Mouse (Mus musculus): Measurements from ENCODE around the gene Ets1. TPM values are rescaled to one million over a fixed set of nuclear protein-coding genes. Genes with fewer than 3 reads are reported as not detected.

Gene Ets1
- polyA plus RNA-seq, 1 experiment, result 34.5 TPM

DNA sequence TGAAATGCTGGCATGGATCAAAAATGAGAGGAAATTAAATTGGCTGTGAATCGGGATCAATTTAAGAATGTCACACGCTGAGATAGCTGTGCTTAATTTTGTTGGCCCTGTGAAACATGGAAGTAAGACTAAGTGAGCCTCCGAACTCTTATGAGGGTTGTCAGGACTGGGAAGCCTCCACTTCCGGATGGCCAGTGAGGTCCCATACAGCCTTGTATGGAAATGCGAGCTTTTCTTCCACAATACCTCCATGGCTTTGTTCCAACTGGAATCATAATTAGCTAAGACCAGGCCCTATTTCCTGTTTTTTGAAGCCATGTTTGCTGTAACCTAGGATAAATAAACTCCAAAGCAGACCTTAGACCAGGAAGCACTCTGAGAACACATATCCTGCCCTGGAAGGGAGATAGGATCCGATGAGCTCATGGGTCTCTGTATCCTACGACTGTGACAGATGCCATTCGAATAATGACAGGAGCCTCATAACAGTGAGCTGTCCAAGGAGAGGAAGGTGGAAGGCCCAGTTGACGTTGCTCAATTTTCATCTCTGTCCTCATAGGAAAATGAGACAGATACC, 17.4 kb upstream of the Ets1 start:
- 84% methylated on average over 9 of the region's 9 CpGs for WGBS
- H3K4me1 ChIP-seq (ENCODE audit: control insufficient read depth, insufficient read depth, low read length), result peaks cover 3% of the 10 kb centered on the region
- H3K4me3 ChIP-seq (replicated peaks; ENCODE audit: control insufficient read depth, low read depth, low read length), result no peak overlapping the region
- TF ChIP-seq CTCF (IDR thresholded peaks at IDR 0.05; ENCODE audit: control insufficient read depth, insufficient read depth, low read length) (no peak), POLR2A (IDR thresholded peaks at IDR 0.05; ENCODE audit: borderline replicate concordance, control insufficient read depth, low read depth, low read length) (no peak)
- H3K27ac ChIP-seq (ENCODE audit: control insufficient read depth, insufficient read depth, low read depth, low read length, poor library complexity), result no peak overlapping the region

DNA sequence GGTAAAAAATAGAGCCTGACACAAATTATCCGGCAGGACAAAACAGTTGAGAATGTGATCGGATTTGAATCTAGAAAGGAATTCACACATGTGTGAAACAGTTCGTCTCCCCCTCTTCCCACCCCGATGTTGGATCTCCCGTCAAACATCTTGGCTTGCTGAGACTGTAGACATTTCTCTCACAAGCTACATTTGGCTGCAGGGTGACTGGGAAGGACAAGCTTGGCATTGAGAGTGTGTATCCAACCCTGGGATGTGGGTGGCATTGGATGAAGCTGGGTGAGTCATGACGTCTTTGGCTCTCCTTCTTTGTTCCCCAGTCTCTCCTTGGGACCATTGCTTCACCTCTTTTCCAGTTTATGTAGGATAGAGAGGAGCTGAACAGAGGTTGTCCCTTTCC, 16.4 kb upstream of the Ets1 start:
- WGBS, result 83% methylated on average over 6 of the region's 6 CpGs
- H3K4me3 ChIP-seq (replicated peaks; ENCODE audit: control insufficient read depth, low read depth, low read length), result no peak overlapping the region

DNA sequence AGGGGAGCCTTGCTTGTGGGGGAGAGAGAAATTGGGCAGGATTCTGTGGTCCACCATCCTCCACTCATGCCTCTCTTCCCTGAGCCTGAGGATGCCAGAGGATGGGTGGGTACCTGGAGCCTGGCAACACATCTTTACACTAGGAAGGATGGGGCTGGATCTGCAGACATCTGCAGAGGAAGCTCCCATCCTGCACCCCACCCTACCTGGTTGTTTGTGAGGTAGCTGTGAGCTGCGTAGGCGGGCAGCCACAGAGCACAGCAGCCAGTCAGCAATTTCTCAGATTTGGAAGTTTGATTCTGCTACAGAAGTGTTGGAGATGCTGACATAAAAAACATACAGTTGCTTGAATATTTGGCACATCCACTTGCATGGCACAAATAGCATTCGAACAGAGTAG, 15.6 kb upstream of the Ets1 start:
- Histone ChIP-seq H3K4me1 (ENCODE audit: control insufficient read depth, insufficient read depth, low read length) (no peaks in the 10 kb centered on the region; the same call in 1 of the 2 replicates), H3K4me3 (replicated peaks; ENCODE audit: control insufficient read depth, low read depth, low read length) (no peak overlapping the region), H3K27ac (ENCODE audit: control insufficient read depth, insufficient read depth, low read depth, low read length, poor library complexity) (no peak overlapping the region)
- WGBS, result 89% methylated on average over 3 of the region's 3 CpGs
- TF ChIP-seq POLR2A (IDR thresholded peaks at IDR 0.05; ENCODE audit: borderline replicate concordance, control insufficient read depth, low read depth, low read length), result no peak
- TF ChIP-seq CTCF (IDR thresholded peaks at IDR 0.05; ENCODE audit: control insufficient read depth, insufficient read depth, low read length), result no peak

More for the DNA sequence above, 16.4 kb upstream of the Ets1 start:
- TF ChIP-seq POLR2A (IDR thresholded peaks at IDR 0.05; ENCODE audit: borderline replicate concordance, control insufficient read depth, low read depth, low read length) (no peak), CTCF (IDR thresholded peaks at IDR 0.05; ENCODE audit: control insufficient read depth, insufficient read depth, low read length) (no peak)
- Histone ChIP-seq H3K27ac (ENCODE audit: control insufficient read depth, insufficient read depth, low read depth, low read length, poor library complexity) (no peak overlapping the region), H3K4me1 (ENCODE audit: control insufficient read depth, insufficient read depth, low read length) (no peaks in the 10 kb centered on the region; the same call in 1 of the 2 replicates)

DNA sequence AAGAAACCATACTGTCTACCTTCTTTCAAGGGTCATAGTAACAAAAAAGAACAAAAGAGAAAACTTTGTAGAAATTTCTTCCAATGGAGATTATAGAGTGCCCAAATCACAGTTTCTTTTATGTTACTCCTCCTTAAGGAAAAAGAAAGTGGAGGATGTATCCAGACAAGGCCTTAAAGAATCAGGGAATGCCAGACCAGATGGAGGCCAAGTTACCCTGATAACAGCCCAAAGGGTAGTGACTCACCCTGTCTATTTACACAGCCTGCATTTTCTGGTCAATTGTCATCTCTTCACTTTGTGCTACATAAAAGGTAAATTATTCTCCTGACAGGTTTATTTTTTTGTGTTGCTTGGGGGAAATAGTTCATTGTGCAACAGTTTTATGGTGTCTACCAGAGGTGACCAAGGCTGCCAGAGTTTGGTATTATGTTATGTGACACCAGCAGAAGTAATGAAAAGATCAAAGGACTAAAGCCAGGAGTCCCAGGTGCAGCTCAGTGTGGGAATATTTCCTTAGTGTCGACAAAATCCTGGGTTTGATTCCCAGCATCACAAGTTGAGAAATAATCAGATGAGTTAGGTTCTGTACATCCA, 6.5 kb upstream of the Ets1 start:
- no peak overlapping the region for H3K4me3 ChIP-seq (replicated peaks; ENCODE audit: control insufficient read depth, low read depth, low read length)
- H3K4me1 ChIP-seq (ENCODE audit: control insufficient read depth, insufficient read depth, low read length), result peaks cover 2% of the 10 kb centered on the region; the same call in 1 of the 2 replicates
- WGBS, result 64% methylated on average over 1 of the region's 1 CpGs
- H3K27ac ChIP-seq (ENCODE audit: control insufficient read depth, insufficient read depth, low read depth, low read length, poor library complexity), result no peak overlapping the region
- no peak for TF ChIP-seq CTCF (IDR thresholded peaks at IDR 0.05; ENCODE audit: control insufficient read depth, insufficient read depth, low read length)
- TF ChIP-seq POLR2A (IDR thresholded peaks at IDR 0.05; ENCODE audit: borderline replicate concordance, control insufficient read depth, low read depth, low read length), result no peak

DNA sequence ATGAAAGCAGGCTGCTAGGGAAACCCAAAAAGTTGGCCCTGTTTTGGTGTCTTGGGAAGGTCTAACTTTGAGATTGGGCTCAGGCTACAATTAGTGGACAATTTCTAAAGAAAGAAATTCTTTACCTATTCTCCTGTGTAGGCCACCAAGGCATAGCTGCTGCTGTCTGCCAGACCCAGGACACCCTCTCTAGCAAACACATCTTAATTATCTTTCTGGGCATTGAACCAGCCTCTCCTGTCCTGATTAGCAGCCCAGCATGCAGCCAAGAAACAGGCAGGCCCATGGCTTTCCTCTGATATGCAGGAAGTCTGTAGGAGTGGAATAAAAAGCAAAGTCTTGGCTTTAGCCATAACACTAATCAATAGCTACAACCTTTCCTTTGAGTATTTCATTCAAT, 4.7 kb upstream of the Ets1 start:
- H3K4me3 ChIP-seq (replicated peaks; ENCODE audit: control insufficient read depth, low read depth, low read length), result no peak overlapping the region
- H3K27ac ChIP-seq (ENCODE audit: control insufficient read depth, insufficient read depth, low read depth, low read length, poor library complexity), result no peak overlapping the region
- H3K4me1 ChIP-seq (ENCODE audit: control insufficient read depth, insufficient read depth, low read length), result peaks cover 2% of the 10 kb centered on the region; the same call in 1 of the 2 replicates
- TF ChIP-seq CTCF (IDR thresholded peaks at IDR 0.05; ENCODE audit: control insufficient read depth, insufficient read depth, low read length) (no peak), POLR2A (IDR thresholded peaks at IDR 0.05; ENCODE audit: borderline replicate concordance, control insufficient read depth, low read depth, low read length) (no peak)

DNA sequence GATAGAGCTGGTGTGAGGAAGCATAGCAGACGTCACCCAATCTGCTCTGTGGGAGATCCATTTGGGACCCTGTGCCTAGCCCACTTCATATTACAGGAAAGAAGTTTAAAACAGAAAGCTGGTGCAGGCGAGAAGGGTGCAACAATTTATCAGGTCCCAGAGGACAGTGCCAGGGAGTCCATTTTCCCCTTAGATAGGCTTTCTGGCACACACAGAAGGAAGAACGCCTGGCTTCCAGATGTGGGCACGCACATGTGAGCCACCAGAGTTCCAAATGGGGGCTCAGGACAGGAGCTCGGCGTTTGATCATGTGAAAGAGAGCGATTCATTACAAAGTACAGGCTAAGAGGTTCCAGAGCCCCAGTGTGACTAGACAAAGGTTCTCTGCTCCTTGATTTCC, 3.8 kb upstream of the Ets1 start:
- Histone ChIP-seq H3K4me1 (ENCODE audit: control insufficient read depth, insufficient read depth, low read length) (peaks cover 2% of the 10 kb centered on the region; the same call in 1 of the 2 replicates), H3K4me3 (replicated peaks; ENCODE audit: control insufficient read depth, low read depth, low read length) (no peak overlapping the region)
- 81% methylated on average over 7 of the region's 7 CpGs for WGBS

DNA sequence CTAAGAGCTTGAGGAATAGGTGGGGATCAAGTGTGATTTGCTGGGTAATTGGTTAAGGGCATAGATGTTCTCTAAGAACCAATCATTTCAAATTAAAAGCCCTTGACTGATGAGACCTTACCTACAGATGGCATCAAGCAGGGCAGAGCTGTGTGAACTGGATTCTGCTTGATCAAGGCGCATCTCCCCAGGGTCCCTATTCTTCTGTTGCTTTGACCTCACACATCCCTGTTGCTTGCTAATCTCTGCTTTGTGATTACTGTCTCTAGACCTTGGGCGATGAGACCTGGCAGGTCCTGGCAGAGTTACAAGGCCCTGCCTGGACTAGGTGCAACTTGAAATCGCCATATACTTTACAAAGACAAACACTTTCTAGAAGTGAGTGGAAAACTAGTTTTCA, 9.0 kb downstream of the Ets1 start:
- 91% methylated on average over 3 of the region's 3 CpGs for WGBS
- no peak for TF ChIP-seq CTCF (IDR thresholded peaks at IDR 0.05; ENCODE audit: control insufficient read depth, insufficient read depth, low read length)
- TF ChIP-seq POLR2A (IDR thresholded peaks at IDR 0.05; ENCODE audit: borderline replicate concordance, control insufficient read depth, low read depth, low read length), result no peak
- H3K4me3 ChIP-seq (replicated peaks; ENCODE audit: control insufficient read depth, low read depth, low read length), result no peak overlapping the region

More for the DNA sequence above, 3.8 kb upstream of the Ets1 start:
- TF ChIP-seq CTCF (IDR thresholded peaks at IDR 0.05; ENCODE audit: control insufficient read depth, insufficient read depth, low read length) (no peak), POLR2A (IDR thresholded peaks at IDR 0.05; ENCODE audit: borderline replicate concordance, control insufficient read depth, low read depth, low read length) (no peak)
- no peak overlapping the region for H3K27ac ChIP-seq (ENCODE audit: control insufficient read depth, insufficient read depth, low read depth, low read length, poor library complexity)

DNA sequence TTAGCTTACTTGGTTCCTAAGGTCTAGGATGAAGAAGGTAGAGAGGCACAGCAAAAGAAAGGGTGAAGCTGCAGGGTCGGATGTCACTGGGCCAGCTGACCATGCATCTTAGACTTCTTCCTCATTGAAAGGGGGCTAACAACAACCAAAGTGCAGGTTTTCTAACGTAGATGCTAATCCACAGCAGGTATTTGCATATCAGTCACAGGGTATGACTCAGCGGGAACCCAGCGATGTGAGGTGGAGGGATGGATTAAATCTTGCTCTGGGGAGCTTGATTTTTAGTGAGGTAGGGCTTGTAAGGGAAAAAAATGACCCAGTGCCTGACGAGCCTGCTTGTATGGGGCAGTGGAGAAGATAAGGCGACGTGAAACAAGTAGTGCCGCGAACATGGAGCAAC, 9.5 kb downstream of the Ets1 start:
- Histone ChIP-seq H3K4me1 (ENCODE audit: control insufficient read depth, insufficient read depth, low read length) (peaks cover 2% of the 10 kb centered on the region; the same call in 1 of the 2 replicates), H3K27ac (ENCODE audit: control insufficient read depth, insufficient read depth, low read depth, low read length, poor library complexity) (no peak overlapping the region), H3K4me3 (replicated peaks; ENCODE audit: control insufficient read depth, low read depth, low read length) (no peak overlapping the region)
- TF ChIP-seq CTCF (IDR thresholded peaks at IDR 0.05; ENCODE audit: control insufficient read depth, insufficient read depth, low read length), result no peak
- no peak for TF ChIP-seq POLR2A (IDR thresholded peaks at IDR 0.05; ENCODE audit: borderline replicate concordance, control insufficient read depth, low read depth, low read length)
- WGBS, result 35% methylated on average over 9 of the region's 9 CpGs

More for the DNA sequence above, 9.0 kb downstream of the Ets1 start:
- no peak overlapping the region for H3K27ac ChIP-seq (ENCODE audit: control insufficient read depth, insufficient read depth, low read depth, low read length, poor library complexity)
- peaks cover 2% of the 10 kb centered on the region; the same call in 1 of the 2 replicates for H3K4me1 ChIP-seq (ENCODE audit: control insufficient read depth, insufficient read depth, low read length)

Data from bone marrow, adult 2 months (tissue).